Comparison of ENCODE assay signal across 17 mouse cellular contexts in genomic region chr13:92903291-92903690, GRCm38 (mm10). TPM values are rescaled to one million over a fixed set of nuclear protein-coding genes. Genes with fewer than 3 reads are reported as not detected.
DNase-seq lines count a peak whose midpoint lies in the region; ATAC-seq lines count a peak whose summit lies in the region.
"Had no signal": no experiment of that assay in that cellular context is flagged by ENCODE, and none has a peak within 500 bp of the region (broad histone marks: within the 10 kb centered on the region; RNA-seq: fewer than 3 reads in every experiment).

No protein-coding gene starts in this region.

- H3K4me3 ChIP-seq in liver, embryonic 11.5 days (ENCODE audit: low read depth, low read length): no peak overlapping the region
- no peak overlapping the region for H3K4me3 ChIP-seq in forebrain, embryonic 12.5 days (replicated peaks)
- H3K4me3 ChIP-seq: myocyte had no signal

- no peaks in the 10 kb centered on the region; the same call in 1 of the 2 replicates for H3K4me1 ChIP-seq in liver, embryonic 11.5 days (replicated peaks; ENCODE audit: control insufficient read depth, insufficient read depth, low read length)
- H3K4me1 ChIP-seq in forebrain, embryonic 12.5 days: no peaks in the 10 kb centered on the region

- ATAC-seq in liver, embryonic 11.5 days (replicated peaks; ENCODE audit: low FRiP score): no peak
- ATAC-seq in forebrain, embryonic 12.5 days (ENCODE audit: low FRiP score): no peak
- ATAC-seq: forebrain, embryonic 16.5 days had no signal

- no peak overlapping the region for H3K27ac ChIP-seq in liver, embryonic 11.5 days (ENCODE audit: low read depth, low read length)
- H3K27ac ChIP-seq in forebrain, embryonic 12.5 days: no peak overlapping the region
- H3K27ac ChIP-seq: hindbrain, embryonic 14.5 days had no signal

- H3K36me3 ChIP-seq in liver, embryonic 11.5 days (ENCODE audit: control insufficient read depth, insufficient read depth, low read length): no peaks in the 10 kb centered on the region
- H3K36me3 ChIP-seq in forebrain, embryonic 12.5 days (replicated peaks): no peaks in the 10 kb centered on the region

- DNase-seq in liver: peak; percentile 11
- DNase-seq in liver, embryonic 11.5 days (ENCODE audit: low spot score): no peak
- peak; percentile 64 for DNase-seq in brain, adult 2 months (ENCODE audit: low read depth, low spot score)
- peak; percentile 67 to 69 for DNase-seq in heart, adult 9 months (ENCODE audit: low spot score in 2 of 2)
- peak; percentile 32 to 54 for DNase-seq in heart, postnatal 14 days
- DNase-seq in left cerebral cortex, adult 9 months (ENCODE audit: low spot score in 2 of 2): no peak
- DNase-seq: adrenal gland, postnatal 25 days; gastrocnemius, postnatal 14 days; kidney, adult 11 months; kidney, postnatal 14 days; left cerebral cortex, postnatal 4 days; lung, adult 2 months; spleen, adult 18-20 months had no signal

- H3K4me2 ChIP-seq in liver, embryonic 11.5 days: no peak overlapping the region
- no peak overlapping the region for H3K4me2 ChIP-seq in forebrain, embryonic 12.5 days
- H3K4me2 ChIP-seq: hindbrain, embryonic 14.5 days had no signal

- 50% methylated on average over 4 of the region's 4 CpGs for WGBS in liver, embryonic 11.5 days
- 74% methylated on average over 4 of the region's 4 CpGs for WGBS in forebrain, embryonic 12.5 days

- H3K9ac ChIP-seq in liver, embryonic 11.5 days (ENCODE audit: low read depth, low read length): no peak overlapping the region
- no peak overlapping the region for H3K9ac ChIP-seq in forebrain, embryonic 12.5 days
- H3K9ac ChIP-seq: hindbrain, embryonic 14.5 days had no signal

- no peaks in the 10 kb centered on the region for H3K27me3 ChIP-seq in liver, embryonic 11.5 days (replicated peaks; ENCODE audit: control insufficient read depth, insufficient read depth, low read length)
- H3K27me3 ChIP-seq in forebrain, embryonic 12.5 days: no peaks in the 10 kb centered on the region

- H3K9me3 ChIP-seq in liver, embryonic 11.5 days (ENCODE audit: control insufficient read depth, low read length): no peaks in the 10 kb centered on the region
- H3K9me3 ChIP-seq in forebrain, embryonic 12.5 days: no peaks in the 10 kb centered on the region

- intact Hi-C loops in heart, postnatal 14 days (cut with DNase I): no loop called here

RNA-seq across cellular contexts. Expression of gene Mtx3, which starts 58.7 kb away (rescaled TPM):
- polyA plus RNA-seq in liver, embryonic 11.5 days (2014; fragmentation: Nextera tagmentation; extraction: Ambion mirVana): 2.8 and 3.2 TPM in 2 replicates
- total RNA-seq in heart, postnatal 14 days (2021): 1 to 10 TPM; 8.3 to 9.3 TPM
- 3.8 and 5.2 TPM in 2 replicates for polyA plus RNA-seq in forebrain, embryonic 12.5 days (2016; fragmentation: Nextera tagmentation; extraction: Ambion mirVana)

Comparison
In these comparisons a context has a peak if more than half of its experiments do, and no peak if none do; other contexts are left out.
1. DNase-seq: peak in liver (single experiment), brain, adult 2 months (single experiment), heart, adult 9 months (2 of 2) and heart, postnatal 14 days (2 of 2); none in liver, embryonic 11.5 days (single experiment) and left cerebral cortex, adult 9 months (0 of 2).